8 mouse cellular contexts compared by ENCODE assay signal in genomic region chr14:55713729-55714122, GRCm38 (mm10). TPM values are rescaled to one million over a fixed set of nuclear protein-coding genes. Genes with fewer than 3 reads are reported as not detected.
A peak's percentile ranks its signal among the peaks of the same experiment; 100 is the strongest.
DNase-seq lines count a peak whose midpoint lies in the region; ATAC-seq and TF ChIP-seq lines count a peak whose summit lies in the region.

Gene Tgm1, minus strand, starts transcription at chr14:55713926.

- peaks cover 13% of the 10 kb centered on the region for H3K4me1 ChIP-seq in heart, embryonic 13.5 days
- peaks cover 51% of the 10 kb centered on the region for H3K4me1 ChIP-seq in megakaryocyte, embryonic 14.5 days
- H3K4me1 ChIP-seq in intestine, embryonic 14.5 days (replicated peaks; ENCODE audit: control insufficient read depth, insufficient read depth, low read length), result peaks cover 9% of the 10 kb centered on the region; the same call in 1 of the 2 replicates
- peaks cover 10% of the 10 kb centered on the region for H3K4me1 ChIP-seq in small intestine, adult 2 months (ENCODE audit: control insufficient read depth, insufficient read depth, insufficient read length, low read length)

- H3K9me3 ChIP-seq in heart, embryonic 13.5 days, result no peaks in the 10 kb centered on the region
- no peaks in the 10 kb centered on the region for H3K9me3 ChIP-seq in megakaryocyte, embryonic 14.5 days
- H3K9me3 ChIP-seq in intestine, embryonic 14.5 days (ENCODE audit: control insufficient read depth, low read length), result no peaks in the 10 kb centered on the region

- peak within 1 kb of the TSS; percentile 39 for H3K4me3 ChIP-seq in heart, embryonic 13.5 days
- peak within 1 kb of the TSS; percentile 89 for H3K4me3 ChIP-seq in megakaryocyte, embryonic 14.5 days (replicated peaks)
- H3K4me3 ChIP-seq in intestine, embryonic 14.5 days (ENCODE audit: low read depth, low read length), result peak within 1 kb of the TSS; percentile 14; the same call in 1 of the 2 replicates
- H3K4me3 ChIP-seq in small intestine, adult 2 months (ENCODE audit: low read depth, low read length), result peak within 1 kb of the TSS; percentile 56

- no peak for DNase-seq in heart, adult 9 months (ENCODE audit: low spot score in 2 of 2)
- DNase-seq in intestine, embryonic 14.5 days (ENCODE audit: low spot score), result peak; percentile 62
- DNase-seq in spleen, postnatal 14 days (ENCODE audit: low spot score in 2 of 2), result no peak
- no peak for DNase-seq in yolk sac, embryonic 10.5 days (ENCODE audit: low spot score)

- H3K36me3 ChIP-seq in heart, embryonic 13.5 days, result peaks cover 26% of the 10 kb centered on the region
- peaks cover 34% of the 10 kb centered on the region for H3K36me3 ChIP-seq in megakaryocyte, embryonic 14.5 days (replicated peaks; ENCODE audit: low read length)
- peaks cover 27% of the 10 kb centered on the region for H3K36me3 ChIP-seq in intestine, embryonic 14.5 days (ENCODE audit: control insufficient read depth, insufficient read depth, low read length)
- H3K36me3 ChIP-seq in small intestine, adult 2 months (ENCODE audit: control insufficient read depth, insufficient read depth, low read length), result peaks cover 17% of the 10 kb centered on the region

- no peak within 1 kb of the TSS for H3K27ac ChIP-seq in heart, embryonic 13.5 days (replicated peaks)
- H3K27ac ChIP-seq in intestine, embryonic 14.5 days (ENCODE audit: low read depth), result no peak within 1 kb of the TSS
- H3K27ac ChIP-seq in small intestine, adult 2 months (ENCODE audit: insufficient read depth, low read depth, low read length), result no peak within 1 kb of the TSS

- no peak for TF ChIP-seq POLR2A in small intestine, adult 2 months (IDR thresholded peaks at IDR 0.05; ENCODE audit: low read depth, low read length)

- H3K9ac ChIP-seq in heart, embryonic 13.5 days, result peak within 1 kb of the TSS; percentile 58
- no peak within 1 kb of the TSS for H3K9ac ChIP-seq in intestine, embryonic 14.5 days (ENCODE audit: low read length)

- peaks cover 37% of the 10 kb centered on the region for H3K27me3 ChIP-seq in heart, embryonic 13.5 days (replicated peaks)
- H3K27me3 ChIP-seq in megakaryocyte, embryonic 14.5 days (replicated peaks), result peaks cover 7% of the 10 kb centered on the region
- peaks cover 8% of the 10 kb centered on the region; the same call in 1 of the 2 replicates for H3K27me3 ChIP-seq in intestine, embryonic 14.5 days (replicated peaks; ENCODE audit: control insufficient read depth, insufficient read depth, low read length)
- 0 out of 2 replicates have a peak, but pooled peaks cover 3% of the 10 kb centered on the region for H3K27me3 ChIP-seq in small intestine, adult 2 months (ENCODE audit: control insufficient read depth, insufficient read depth, low read length)

- WGBS in heart, embryonic 13.5 days, result 19% methylated on average over 4 of the region's 4 CpGs
- WGBS in intestine, embryonic 14.5 days, result 23% methylated on average over 4 of the region's 4 CpGs
- 28% methylated on average over 4 of the region's 4 CpGs for WGBS in small intestine, adult 2 months

- TF ChIP-seq CTCF in small intestine, adult 2 months (IDR thresholded peaks at IDR 0.05; ENCODE audit: extremely low read depth, insufficient read length, insufficient replicate concordance, low read depth, low read length), result no peak

- peak within 1 kb of the TSS; percentile 66 for H3K4me2 ChIP-seq in heart, embryonic 13.5 days
- peak within 1 kb of the TSS; percentile 48 for H3K4me2 ChIP-seq in intestine, embryonic 14.5 days (ENCODE audit: low read length)

- ATAC-seq in heart, embryonic 13.5 days (ENCODE audit: extremely low read depth, insufficient number of reproducible peaks, low FRiP score, low TSS enrichment), result no peak
- no peak for ATAC-seq in megakaryocyte, adult 5-6 weeks (ENCODE audit: poor library complexity, severe bottlenecking)
- ATAC-seq in intestine, embryonic 14.5 days (replicated peaks; ENCODE audit: low FRiP score, low TSS enrichment, low read depth), result peak; percentile 21

RNA-seq across cellular contexts. Expression of gene Tgm1, which starts in this region (rescaled TPM):
- 0.23 and 0.25 TPM in 2 replicates for polyA plus RNA-seq in heart, embryonic 13.5 days (2015; fragmentation: Nextera tagmentation; extraction: Ambion mirVana)
- 1.1 and 2.7 TPM in 2 replicates for polyA plus RNA-seq in megakaryocyte, embryonic 14.5 days (2012; ENCODE audit: insufficient read depth, low replicate concordance)
- total RNA-seq in megakaryocyte, adult 5-6 weeks (2015), result 1.6 and 1.7 TPM in 2 replicates
- total RNA-seq in megakaryocyte, adult 5-6 weeks (2017), result 1.0 and 2.1 TPM in 2 replicates
- polyA plus RNA-seq in intestine, embryonic 14.5 days (2014; fragmentation: Nextera tagmentation; extraction: Ambion mirVana), result 1.3 and 1.6 TPM in 2 replicates
- 0.62 and 0.89 TPM in 2 replicates for polyA plus RNA-seq in small intestine, adult 2 months (2012; rRNA removed)

Comparison
In these comparisons a context has a peak if more than half of its experiments do, and no peak if none do; other contexts are left out.
1. H3K4me3 ChIP-seq: peak in every context shown above with its lines; median percentile 89 in megakaryocyte, embryonic 14.5 days; 56 in small intestine, adult 2 months; 39 in heart, embryonic 13.5 days; 14 in intestine, embryonic 14.5 days.